Mouse (Mus musculus) left cerebral cortex, adult 18-20 months (tissue): ENCODE data around the gene Cd63. TPM values are rescaled to one million over a fixed set of nuclear protein-coding genes. Genes with fewer than 3 reads are reported as not detected.

Experiments used
- DNase-seq, 2 experiments: peaks; one replicate each; pipeline ENCODE4 v3.0.0; 2021 to 2022; ENCODE audit warnings: low spot score in 2 of 2, mixed read lengths in 1 of 2
- total RNA-seq, 2 experiments: library from RNA; stranded (reverse); gene quantifications; 2 replicates each; pipeline ENCODE4 v1.2.3; 2021

Cd63 gene
- total RNA-seq, 2 experiments from 2014 or later = 69.1 to 71.4 TPM

GRCm38 (mm10) chr10:128902409-128902988, 1.7 kb downstream of the Cd63 start:
- DNase-seq = no peak

- no peak for DNase-seq
Measured at GRCm38 (mm10) chr10:128904812-128905211, 4.0 kb downstream of the Cd63 start.

DNA sequence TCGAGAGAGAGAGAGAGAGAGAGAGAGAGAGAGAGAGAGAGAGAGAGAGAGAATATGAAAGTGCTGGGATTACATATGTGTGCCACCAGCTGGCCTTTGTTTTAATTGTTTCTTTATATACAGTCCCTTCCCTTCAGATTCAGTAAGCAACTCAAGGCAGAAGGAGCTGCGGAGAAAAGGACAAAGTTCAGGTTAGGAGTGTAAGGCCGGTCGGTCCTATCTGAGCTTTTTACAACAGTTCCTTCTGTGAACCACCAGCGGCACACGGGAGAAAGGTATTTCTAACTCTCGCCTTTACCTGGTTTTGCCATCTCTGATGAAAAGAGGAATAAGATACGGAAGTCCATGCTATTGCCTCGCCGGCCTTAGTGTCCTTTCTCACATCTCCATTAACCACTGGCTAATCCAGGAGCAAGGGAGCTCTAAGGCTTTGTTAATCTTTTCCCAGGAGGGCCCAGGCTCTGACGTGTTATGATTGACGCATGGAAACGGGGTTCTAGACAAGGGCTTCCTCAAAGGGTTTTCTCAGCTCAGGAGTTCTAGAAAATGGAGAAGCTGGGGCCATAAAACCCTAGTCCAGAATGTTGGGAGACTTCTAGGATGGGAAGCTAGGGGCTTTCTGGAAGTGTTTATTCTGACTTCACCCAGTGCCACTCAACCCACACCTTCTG, 8.1 kb downstream of the Cd63 start:
- DNase-seq = no peak

- DNase-seq = peak; percentile 52 to 54
Measured at GRCm38 (mm10) chr10:128909567-128910028, 8.8 kb downstream of the Cd63 start.

DNA sequence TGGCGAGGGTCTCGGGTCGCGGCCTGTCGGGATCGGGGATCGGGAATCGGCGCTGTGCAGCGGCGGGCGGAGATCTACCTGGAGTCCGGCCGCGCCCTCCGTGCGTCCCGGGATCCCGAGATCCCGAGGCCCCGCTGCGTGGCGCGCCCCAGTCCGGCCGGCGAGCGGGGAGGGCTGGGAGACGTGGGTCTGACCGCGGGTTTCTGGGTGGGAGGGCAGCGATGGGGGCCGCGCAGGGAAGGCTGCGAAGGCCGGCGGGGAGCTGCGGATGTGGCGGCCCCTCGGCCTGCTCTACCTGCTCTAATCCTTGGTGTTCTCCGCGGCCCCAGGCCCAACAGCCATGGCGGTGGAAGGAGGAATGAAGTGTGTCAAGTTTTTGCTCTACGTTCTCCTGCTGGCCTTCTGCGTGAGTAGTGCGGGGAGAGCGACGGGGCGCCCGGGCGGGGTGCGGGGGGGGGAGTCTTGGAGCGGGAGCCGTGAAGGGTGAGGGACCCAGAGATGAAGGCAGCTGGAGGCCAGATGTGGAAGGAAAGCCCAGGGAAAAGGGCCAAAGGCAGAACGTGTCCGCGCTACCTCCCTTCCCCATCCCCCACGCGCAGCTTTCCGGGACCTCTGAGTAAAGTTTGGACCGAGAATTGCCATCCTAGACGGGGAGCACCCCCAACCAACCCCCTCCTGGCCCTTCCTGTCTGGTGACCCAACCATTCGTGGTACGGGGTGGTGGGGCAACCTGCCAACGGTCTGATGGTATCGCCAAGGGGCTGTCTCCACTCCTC, 9.5 kb downstream of the Cd63 start:
- no peak for DNase-seq

DNA sequence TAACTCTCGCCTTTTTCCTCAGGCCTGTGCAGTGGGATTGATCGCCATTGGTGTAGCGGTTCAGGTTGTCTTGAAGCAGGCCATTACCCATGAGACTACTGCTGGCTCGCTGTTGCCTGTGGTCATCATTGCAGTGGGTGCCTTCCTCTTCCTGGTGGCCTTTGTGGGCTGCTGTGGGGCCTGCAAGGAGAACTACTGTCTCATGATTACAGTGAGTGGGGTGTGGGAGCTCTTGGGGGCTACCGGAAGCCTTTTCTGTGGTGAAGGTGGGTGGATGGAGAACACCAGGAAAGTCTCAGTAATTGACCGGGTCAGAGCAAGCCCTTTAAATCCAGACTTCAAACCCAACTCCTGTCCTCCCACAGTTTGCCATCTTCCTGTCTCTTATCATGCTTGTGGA, 10.6 kb downstream of the Cd63 start:
- DNase-seq = no peak

DNA sequence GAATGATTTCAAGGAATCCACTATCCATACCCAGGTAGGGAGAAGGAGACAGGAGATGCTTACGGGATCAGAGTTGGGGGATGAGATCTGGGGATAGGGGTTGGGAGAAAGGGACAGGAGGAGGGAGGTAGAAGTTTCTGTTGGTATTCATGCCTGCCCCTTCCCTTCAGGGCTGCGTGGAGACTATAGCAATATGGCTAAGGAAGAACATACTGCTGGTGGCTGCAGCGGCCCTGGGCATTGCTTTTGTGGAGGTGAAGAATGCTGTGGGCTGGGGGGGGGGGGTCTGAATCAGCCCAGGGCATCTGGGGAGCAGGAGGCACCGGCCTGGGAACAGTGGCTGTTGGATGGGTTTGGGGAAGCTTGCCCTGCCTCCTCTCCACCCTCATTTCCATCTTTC, 11.5 kb downstream of the Cd63 start:
- no peak for DNase-seq

DNA sequence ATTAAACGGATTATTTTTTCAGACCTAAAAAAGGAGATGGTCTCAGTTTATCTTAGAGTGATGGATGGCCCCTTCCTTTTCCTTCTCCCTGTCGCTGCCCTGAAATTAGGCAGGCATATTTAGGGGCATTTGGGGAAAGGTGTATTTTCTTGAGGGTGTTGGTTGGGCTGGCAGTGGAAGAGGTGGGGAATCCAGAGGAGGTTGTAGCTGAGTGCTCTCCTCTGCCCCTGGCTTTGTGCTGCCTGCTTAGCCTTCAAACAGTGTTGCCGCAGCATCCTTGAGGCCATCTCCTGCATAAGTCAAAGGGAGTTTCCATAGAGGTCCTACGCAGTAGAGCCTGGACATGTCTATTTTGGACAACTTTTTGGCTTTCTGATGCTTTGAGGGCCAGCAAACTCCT, 12.0 kb downstream of the Cd63 start:
- no peak for DNase-seq

GRCm38 (mm10) chr10:128913219-128913618, 12.4 kb downstream of the Cd63 start:
- peak; percentile 88 to 94 for DNase-seq

GRCm38 (mm10) chr10:128913696-128914095, 12.9 kb downstream of the Cd63 start:
- DNase-seq = no peak

- no peak for DNase-seq
Measured at GRCm38 (mm10) chr10:128915550-128915949, 14.8 kb downstream of the Cd63 start.

- no peak for DNase-seq
Measured at GRCm38 (mm10) chr10:128916665-128917064, 15.9 kb downstream of the Cd63 start.

GRCm38 (mm10) chr10:128917400-128917799, 16.6 kb downstream of the Cd63 start:
- DNase-seq = no peak

DNA sequence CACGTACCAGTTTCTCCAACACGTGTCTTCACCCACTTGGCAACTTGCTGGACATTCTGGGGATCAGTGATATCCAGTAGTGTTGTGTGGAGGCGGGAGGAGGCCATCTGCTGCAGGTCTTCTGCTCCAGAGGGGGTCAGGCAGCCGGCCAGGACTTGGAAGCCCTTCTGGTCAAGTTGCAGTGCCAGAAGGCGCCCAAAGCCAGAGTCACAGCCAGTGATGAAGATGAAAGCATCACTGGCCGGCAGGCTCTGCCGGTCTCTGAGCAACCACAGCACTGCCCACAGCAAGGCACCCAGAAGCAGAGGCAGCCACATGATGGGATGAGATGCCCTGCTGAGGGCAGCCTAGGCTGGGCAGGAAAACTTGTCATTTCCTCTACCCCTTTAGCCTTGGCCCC, 17.5 kb downstream of the Cd63 start:
- DNase-seq = peak in 1 of 2 experiments; percentile 50

- DNase-seq = peak in 1 of 2 experiments; percentile 31
Measured at GRCm38 (mm10) chr10:128919203-128919631, 18.4 kb downstream of the Cd63 start.

DNA sequence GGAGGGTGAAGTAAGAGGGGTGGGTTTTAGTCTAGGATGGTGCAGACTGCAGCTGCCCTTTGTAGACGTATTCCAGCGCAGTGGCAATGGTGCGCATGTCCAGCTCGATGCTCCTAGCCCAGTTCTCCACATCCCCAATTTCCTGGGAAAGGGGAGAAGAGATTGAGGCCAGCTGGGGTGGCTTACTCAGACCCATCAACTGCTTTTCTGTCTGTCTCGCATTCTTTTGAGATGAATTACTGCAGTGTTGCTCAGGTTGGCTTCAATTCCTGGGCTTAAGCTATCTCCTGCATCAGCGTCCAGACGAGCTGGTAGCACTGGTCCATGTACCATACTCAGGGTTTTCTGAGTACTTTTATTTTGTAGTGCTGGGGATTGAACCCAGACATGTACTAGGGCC, 19.2 kb downstream of the Cd63 start:
- no peak for DNase-seq

DNA sequence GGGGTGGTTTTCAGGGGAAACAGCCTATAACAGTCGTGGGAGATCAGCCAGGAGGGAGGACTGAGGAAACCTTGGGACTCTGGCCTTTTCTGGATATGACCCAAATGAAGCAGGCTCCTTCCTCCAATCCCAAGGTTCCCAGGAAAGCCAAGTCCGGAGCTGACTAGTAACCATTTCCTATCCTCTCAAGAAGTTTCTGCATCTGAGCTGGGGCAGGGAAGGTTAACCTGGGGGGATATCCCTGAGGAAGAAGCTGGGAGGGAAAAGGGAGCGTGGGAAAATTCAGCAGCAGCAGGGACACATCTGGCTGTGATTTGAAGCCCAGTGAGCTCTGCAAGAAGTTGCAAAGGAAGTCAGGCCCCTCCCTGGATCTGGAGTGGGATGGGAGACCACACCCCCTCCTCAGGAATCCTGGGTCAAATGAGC, 20.0 kb downstream of the Cd63 start:
- DNase-seq = no peak

DNA sequence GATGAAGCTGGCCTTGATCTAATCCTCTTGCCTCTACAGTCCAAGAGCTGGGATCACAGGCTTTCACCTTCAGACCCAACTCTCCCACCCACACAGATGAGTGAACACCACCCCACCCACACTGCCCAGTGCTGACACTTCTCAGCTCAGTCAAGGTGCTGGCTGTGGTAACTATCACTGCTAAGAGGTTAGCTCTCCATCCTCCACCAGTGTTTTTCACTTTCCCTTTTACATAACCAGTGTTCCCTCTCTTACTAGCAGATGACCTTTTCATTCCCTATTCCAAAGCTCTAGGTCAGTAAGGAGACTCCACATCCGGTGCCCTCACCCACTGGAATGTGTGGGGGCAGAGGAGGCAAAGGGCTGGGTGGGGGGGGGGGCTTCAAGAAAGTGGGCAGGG, 20.5 kb downstream of the Cd63 start:
- no peak for DNase-seq

GRCm38 (mm10) chr10:128921883-128922821, 21.4 kb downstream of the Cd63 start:
- no peak for DNase-seq

DNA sequence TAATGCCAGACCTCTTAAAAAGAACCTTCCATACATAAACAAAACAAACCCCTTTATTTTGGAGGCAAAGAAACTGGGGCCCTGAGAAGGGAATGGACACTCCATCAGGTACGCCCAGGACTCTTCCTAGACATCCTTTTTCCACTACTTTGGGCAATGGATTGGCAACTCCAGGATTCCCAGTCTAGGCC, 21.9 kb downstream of the Cd63 start, which contains the start of gene Rdh5:
TSS of gene Rdh5 (minus strand) at position 67 of the 191 bp plus-strand sequence.
- DNase-seq = no peak

GRCm38 (mm10) chr10:128923013-128923691, 22.4 kb downstream of the Cd63 start:
- DNase-seq = peak; percentile 92 to 93
